Mouse (Mus musculus) CH12.LX (cell line): ENCODE measurements around the gene 2310003L06Rik. TPM values are rescaled to one million over a fixed set of nuclear protein-coding genes. Genes with fewer than 3 reads are reported as not detected.

Source experiments
- DNase-seq: peaks from one replicate; pipeline ENCODE4 v3.0.0-alpha.2; 2013; ENCODE audit errors: extremely low read depth
- H3K27ac ChIP-seq: 2 replicates; pipeline ENCODE4 v1.5.1; 2012; ENCODE audit warnings: low read depth, mild to moderate bottlenecking, control low read depth, moderate library complexity; ENCODE audit not compliant: insufficient read depth
- H3K27me3 ChIP-seq: replicated peaks from 2 replicates; pipeline ENCODE3; 2012; ENCODE audit warnings: inconsistent platforms
- H3K36me3 ChIP-seq, 2 experiments: replicated peaks in 1 of 2; 2 replicates each; pipeline versions ENCODE3 to v1.6.1; 2012; ENCODE audit warnings: inconsistent platforms in 1 of 2, low read length in 1 of 2, mild to moderate bottlenecking in 1 of 2, mixed read lengths in 1 of 2, moderate library complexity in 1 of 2; ENCODE audit not compliant: control insufficient read depth in 1 of 2, insufficient read depth in 1 of 2
- H3K4me1 ChIP-seq, 2 experiments: 2 replicates each; pipeline ENCODE4 v1.6.1; 2012; ENCODE audit warnings: inconsistent platforms in 1 of 2, moderate library complexity in 1 of 2; ENCODE audit not compliant: insufficient read depth in 2 of 2, control insufficient read depth in 1 of 2
- H3K4me2 ChIP-seq: 2 replicates; pipeline ENCODE4 v1.6.1; 2012; ENCODE audit warnings: low read depth, mild to moderate bottlenecking, control low read depth; ENCODE audit not compliant: poor library complexity, insufficient read depth, severe bottlenecking
- H3K4me3 ChIP-seq, 3 experiments: fragments of 150-350 bp in 1 of 3; sonication (generic) in 1 of 3; replicated peaks in 1 of 3; 2 replicates each; pipeline versions ENCODE3 to v1.5.1; 2011 to 2012; ENCODE audit warnings: low read depth in 2 of 3, low read length in 2 of 3, mild to moderate bottlenecking in 2 of 3, moderate library complexity in 2 of 3, control low read depth in 1 of 3, improper control_type of control experiment in 1 of 3, inconsistent platforms in 1 of 3, mixed read lengths in 1 of 3; ENCODE audit not compliant: poor library complexity in 1 of 3
- H3K79me2 ChIP-seq: replicated peaks from 2 replicates; pipeline ENCODE4 v1.6.1; 2012; ENCODE audit warnings: mild to moderate bottlenecking, moderate library complexity; ENCODE audit not compliant: control insufficient read depth, poor library complexity, insufficient read depth, severe bottlenecking; ENCODE audit errors: extremely low read depth
- H3K9ac ChIP-seq: 2 replicates; pipeline ENCODE4 v1.6.1; 2012; ENCODE audit warnings: low read depth, mild to moderate bottlenecking, control low read depth, moderate library complexity; ENCODE audit not compliant: insufficient read depth
- H3K9me3 ChIP-seq: replicated peaks from 2 replicates; pipeline ENCODE3; 2012; ENCODE audit warnings: low read length, inconsistent platforms, mixed read lengths
- BHLHE40 ChIP-seq: IDR thresholded peaks from 2 replicates; pipeline ENCODE4 v1.6.1; 2011; ENCODE audit warnings: mild to moderate bottlenecking, low read depth, low read length, improper control_type of control experiment
- CHD2 ChIP-seq: IDR thresholded peaks from 2 replicates; pipeline ENCODE4 v1.6.1; 2011; ENCODE audit warnings: low read length, improper control_type of control experiment
- CTCF ChIP-seq, 2 experiments: IDR thresholded peaks in 1 of 2; conservative IDR thresholded peaks in 1 of 2; 2 replicates each; pipeline ENCODE4 v1.5.1; 2011 to 2012; ENCODE audit warnings: low read depth in 2 of 2, low read length in 2 of 2, improper control_type of control experiment in 1 of 2, inconsistent platforms in 1 of 2, mild to moderate bottlenecking in 1 of 2, moderate library complexity in 1 of 2
- ELF1 ChIP-seq: IDR thresholded peaks from 2 replicates; pipeline ENCODE4 v1.6.1; 2014; ENCODE audit warnings: low read depth, mild to moderate bottlenecking, inconsistent platforms, low read length, improper control_type of control experiment
- EP300 ChIP-seq: IDR thresholded peaks from 2 replicates; pipeline ENCODE4 v1.6.1; 2011; ENCODE audit warnings: low read length, improper control_type of control experiment
- ETS1 ChIP-seq: conservative IDR thresholded peaks from 2 replicates; pipeline ENCODE4 v1.6.1; 2012; ENCODE audit warnings: low read depth, mild to moderate bottlenecking, inconsistent platforms, low read length, improper control_type of control experiment, moderate library complexity
- GABPA ChIP-seq: IDR thresholded peaks from 2 replicates; pipeline ENCODE4 v1.6.1; 2012; ENCODE audit warnings: low read depth, low read length, improper control_type of control experiment, inconsistent platforms; ENCODE audit not compliant: insufficient replicate concordance
- JUN ChIP-seq: IDR thresholded peaks from 2 replicates; pipeline ENCODE4 v1.6.1; 2011; ENCODE audit warnings: low read depth, mild to moderate bottlenecking, low read length, improper control_type of control experiment, moderate library complexity; ENCODE audit not compliant: insufficient read depth
- JUND ChIP-seq: conservative IDR thresholded peaks from 2 replicates; pipeline ENCODE4 v1.6.1; 2011; ENCODE audit warnings: low read depth, low read length, improper control_type of control experiment
- KAT2A ChIP-seq: IDR thresholded peaks from 2 replicates; pipeline ENCODE4 v1.6.1; 2012; ENCODE audit warnings: low read length, improper control_type of control experiment, inconsistent platforms; ENCODE audit not compliant: insufficient replicate concordance
- MAFK ChIP-seq: IDR thresholded peaks from 2 replicates; pipeline ENCODE4 v1.6.1; 2011; ENCODE audit warnings: low read length, improper control_type of control experiment; ENCODE audit not compliant: insufficient replicate concordance
- MAX ChIP-seq: IDR thresholded peaks from 2 replicates; pipeline ENCODE4 v1.6.1; 2011; ENCODE audit warnings: low read length, improper control_type of control experiment
- MAZ ChIP-seq: IDR thresholded peaks from 2 replicates; pipeline ENCODE4 v1.6.1; 2012; ENCODE audit warnings: low read depth, mild to moderate bottlenecking, inconsistent platforms, low read length, improper control_type of control experiment, moderate library complexity
- MEF2A ChIP-seq: IDR thresholded peaks from 2 replicates; pipeline ENCODE4 v1.6.1; 2014; ENCODE audit warnings: low read depth, mild to moderate bottlenecking, inconsistent platforms, low read length, improper control_type of control experiment, borderline replicate concordance
- MXI1 ChIP-seq: IDR thresholded peaks from 2 replicates; pipeline ENCODE4 v1.6.1; 2011; ENCODE audit warnings: mild to moderate bottlenecking, low read depth, low read length, improper control_type of control experiment
- MYC ChIP-seq: IDR thresholded peaks from 2 replicates; pipeline ENCODE4 v1.6.1; 2011; ENCODE audit warnings: low read depth, mild to moderate bottlenecking, improper control_type of control experiment, low read length
- NELFE ChIP-seq: IDR thresholded peaks from 2 replicates; pipeline ENCODE4 v1.6.1; 2011; ENCODE audit warnings: low read depth, low read length, improper control_type of control experiment
- NRF1 ChIP-seq: IDR thresholded peaks from 2 replicates; pipeline ENCODE4 v1.6.1; 2014; ENCODE audit warnings: low read depth, mild to moderate bottlenecking, inconsistent platforms, low read length, improper control_type of control experiment, moderate library complexity
- PAX5 ChIP-seq: IDR thresholded peaks from 2 replicates; pipeline ENCODE4 v1.6.1; 2012; ENCODE audit warnings: low read length, inconsistent platforms, mixed read lengths
- POLR2A ChIP-seq: IDR thresholded peaks from 2 replicates; pipeline ENCODE4 v1.6.1; 2011; ENCODE audit warnings: low read depth, mild to moderate bottlenecking, improper control_type of control experiment, low read length
- POLR2AphosphoS2 ChIP-seq: IDR thresholded peaks from 2 replicates; pipeline ENCODE4 v1.6.1; 2011; ENCODE audit warnings: low read depth, low read length, improper control_type of control experiment
- RAD21 ChIP-seq: IDR thresholded peaks from 2 replicates; pipeline ENCODE4 v1.6.1; 2011; ENCODE audit warnings: low read depth, mild to moderate bottlenecking, low read length, improper control_type of control experiment, moderate library complexity
- RCOR1 ChIP-seq: conservative IDR thresholded peaks from 2 replicates; pipeline ENCODE4 v1.6.1; 2012; ENCODE audit warnings: low read depth, mild to moderate bottlenecking, inconsistent platforms, low read length, improper control_type of control experiment
- SIN3A ChIP-seq: IDR thresholded peaks from 2 replicates; pipeline ENCODE4 v1.6.1; 2012; ENCODE audit warnings: low read length, improper control_type of control experiment, inconsistent platforms
- SMC3 ChIP-seq: IDR thresholded peaks from 2 replicates; pipeline ENCODE4 v1.6.1; 2011; ENCODE audit warnings: low read depth, low read length, improper control_type of control experiment
- USF1 ChIP-seq: IDR thresholded peaks from 2 replicates; pipeline ENCODE4 v1.6.1; 2014; ENCODE audit warnings: low read depth, mild to moderate bottlenecking, inconsistent platforms, low read length, improper control_type of control experiment
- USF2 ChIP-seq: conservative IDR thresholded peaks from 2 replicates; pipeline ENCODE4 v1.6.1; 2011; ENCODE audit warnings: low read depth, low read length, improper control_type of control experiment
- ZC3H11A ChIP-seq: IDR thresholded peaks from 2 replicates; pipeline ENCODE4 v1.6.1; 2012; ENCODE audit warnings: low read depth, mild to moderate bottlenecking, inconsistent platforms, low read length, improper control_type of control experiment
- ZKSCAN1 ChIP-seq: IDR thresholded peaks from 2 replicates; pipeline ENCODE4 v1.6.1; 2012; ENCODE audit warnings: low read depth, inconsistent platforms, low read length, improper control_type of control experiment, borderline replicate concordance
- ZMIZ1 ChIP-seq: IDR thresholded peaks from 2 replicates; pipeline ENCODE4 v1.6.1; 2012; ENCODE audit warnings: low read depth, mild to moderate bottlenecking, inconsistent platforms, low read length, improper control_type of control experiment
- ZNF384 ChIP-seq: IDR thresholded peaks from 2 replicates; pipeline ENCODE4 v1.6.1; 2012; ENCODE audit warnings: low read depth, low read length, improper control_type of control experiment, inconsistent platforms
- dilution Hi-C: fragments of 300-500 bp; cut with MboI; formaldehyde crosslinking; loops from 2 replicates; pipeline ENCODE4 v1.14.3; 2020; ENCODE audit warnings: low sequenced_read_pairs; ENCODE audit not compliant: extremely low pct_unique_long_range_greater_than_20kb, extremely low pct_ligation_motif_present
- in situ Hi-C: fragments of 300-500 bp; cut with MboI; formaldehyde crosslinking; loops from 3 replicates; pipeline ENCODE4 v1.14.3; 2019; ENCODE audit warnings: low sequenced_read_pairs, low pct_ligation_motif_present, low pct_unique_long_range_greater_than_20kb, mixed read lengths
- polyA plus RNA-seq: library from polyadenylated mRNA; unstranded; fragments of >175 nt; gene quantifications from 2 replicates; pipeline ENCODE4 v1.2.1, GENCODE M21; 2012; ENCODE audit warnings: low read depth; ENCODE audit not compliant: insufficient read length
- total RNA-seq, 2 experiments: library from RNA; depleted of rRNA; stranded (reverse); fragments of 300-350 nt in 1 of 2; fragments of >200 nt in 1 of 2; gene quantifications; 2 replicates each; pipeline ENCODE4 v1.2.3; 2012 to 2014

Gene 2310003L06Rik
- total and polyA plus RNA-seq, 3 experiments: 0.32 TPM; not detected in 2

DNA sequence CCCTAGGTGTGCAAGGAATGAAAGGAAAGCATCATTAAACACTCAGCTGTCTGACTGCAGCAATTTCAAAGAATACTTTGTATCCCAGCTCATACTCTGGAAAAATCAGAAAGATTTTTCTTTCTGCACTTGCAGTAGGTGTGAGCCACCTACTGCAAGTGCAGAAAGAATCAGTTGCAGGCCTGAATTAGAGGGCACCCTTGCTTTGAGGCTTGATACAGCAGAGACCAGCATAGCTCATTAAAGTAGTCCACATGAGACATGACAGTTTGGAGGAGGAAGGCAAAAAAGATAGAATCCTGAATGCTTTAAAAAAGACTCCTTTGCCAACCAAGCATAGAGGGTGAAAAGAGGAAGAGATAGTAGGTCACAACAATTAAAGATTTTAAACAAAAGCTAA lies 26.7 kb upstream of the 2310003L06Rik start:
- no peaks in the 10 kb centered on the region for H3K79me2 ChIP-seq
- in situ Hi-C loops: no loop called here
- no peak for DNase-seq

DNA sequence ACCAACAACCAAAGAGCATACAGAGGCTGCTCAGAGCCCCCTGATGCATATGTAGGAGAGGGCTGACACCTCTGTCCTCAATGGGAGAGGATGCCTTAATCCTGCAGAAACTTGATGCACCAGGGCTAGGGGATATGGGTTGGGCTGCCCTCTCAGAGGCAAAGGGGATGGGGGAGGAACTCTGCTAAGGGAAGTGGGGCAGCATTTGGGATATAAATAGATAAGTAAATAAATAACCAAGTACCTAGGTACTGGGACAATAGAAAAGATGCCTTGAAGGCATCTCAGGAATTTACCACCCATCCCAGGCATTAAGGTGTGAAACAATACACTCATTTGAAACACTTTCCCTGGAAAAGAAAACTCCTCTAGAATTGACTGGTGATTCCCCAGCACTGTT lies 17.4 kb upstream of the 2310003L06Rik start:
- Histone ChIP-seq H3K4me2 (no peak overlapping the region), H3K27ac (no peak overlapping the region), H3K9me3 (no peaks in the 10 kb centered on the region), H3K9ac (no peak overlapping the region), H3K4me3 (no peak overlapping the region), H3K4me1 (no peaks in the 10 kb centered on the region), H3K27me3 (no peaks in the 10 kb centered on the region), H3K79me2 (no peaks in the 10 kb centered on the region), H3K36me3 (no peaks in the 10 kb centered on the region)
- TF ChIP-seq CTCF (conservative IDR thresholded peaks at IDR 0.05 in 1 of 2, IDR thresholded peaks at IDR 0.05 in 1 of 2; ENCODE audit: low read depth in 2 of 2, low read length in 2 of 2) (no peak), ZNF384 (no peak), ETS1 (no peak), MAZ (no peak), ZMIZ1 (no peak), MXI1 (no peak), POLR2AphosphoS2 (no peak), PAX5 (no peak), NRF1 (no peak), GABPA (no peak), JUND (no peak), MAX (no peak), ZKSCAN1 (no peak), USF1 (no peak)
- in situ Hi-C loops (no loop called here), dilution Hi-C loops (no loop called here)
- no peak for DNase-seq

More for the DNA sequence above, 26.7 kb upstream of the 2310003L06Rik start:
- Histone ChIP-seq H3K36me3 (no peaks in the 10 kb centered on the region), H3K9me3 (no peaks in the 10 kb centered on the region), H3K4me2 (no peak overlapping the region), H3K4me1 (no peaks in the 10 kb centered on the region), H3K27me3 (no peaks in the 10 kb centered on the region), H3K27ac (no peak overlapping the region), H3K4me3 (no peak overlapping the region), H3K9ac (no peak overlapping the region)
- TF ChIP-seq RAD21 (no peak), SIN3A (no peak), ZC3H11A (no peak), MYC (no peak), POLR2AphosphoS2 (no peak), USF2 (no peak), KAT2A (no peak), BHLHE40 (no peak), CHD2 (no peak), POLR2A (no peak), ZMIZ1 (no peak), NELFE (no peak), NRF1 (no peak), MAFK (no peak), RCOR1 (no peak), EP300 (no peak), SMC3 (no peak), MEF2A (no peak), JUN (no peak), ELF1 (no peak)
- dilution Hi-C loops: no loop called here
